Comparison of ENCODE assay signal across 8 mouse cellular contexts in the genomic region with DNA sequence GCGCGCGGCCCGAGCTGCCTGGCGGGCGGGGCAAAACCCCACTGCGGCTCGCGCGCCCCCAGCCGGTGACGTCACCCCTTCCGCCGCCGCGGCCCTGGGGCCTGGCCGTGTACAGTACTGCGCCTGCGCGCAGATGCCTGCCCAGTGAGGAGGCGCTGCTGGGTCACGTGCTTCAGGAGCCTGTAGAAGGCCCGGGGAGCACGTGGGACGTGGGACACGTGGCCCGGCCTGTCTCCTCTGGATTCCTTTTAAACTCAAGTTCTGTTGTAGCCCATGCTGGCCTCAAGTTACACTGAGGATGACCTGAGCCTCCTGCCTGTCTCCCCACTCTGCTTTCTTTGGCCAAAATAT. TPM values are rescaled to one million over a fixed set of nuclear protein-coding genes. Genes with fewer than 3 reads are reported as not detected.
DNase-seq lines count a peak whose midpoint lies in the region; ATAC-seq and TF ChIP-seq lines count a peak whose summit lies in the region.

A gene (minus strand): TSS at position 82 of the 351 bp plus-strand sequence.

- H3K27me3 ChIP-seq in intestine, postnatal 0 days (replicated peaks; ENCODE audit: control insufficient read depth, insufficient read depth, low read length) = peaks cover 52% of the 10 kb centered on the region
- peaks cover 79% of the 10 kb centered on the region for H3K27me3 ChIP-seq in midbrain, embryonic 10.5 days (ENCODE audit: low read depth, poor library complexity, severe bottlenecking)

- peak within 1 kb of the TSS; percentile 80 for H3K4me2 ChIP-seq in intestine, postnatal 0 days (replicated peaks; ENCODE audit: low read depth)

- TF ChIP-seq CTCF in intestine, postnatal 0 days (IDR thresholded peaks at IDR 0.05; ENCODE audit: low read depth) = no peak

- H3K36me3 ChIP-seq in intestine, postnatal 0 days (ENCODE audit: control insufficient read depth, insufficient read depth) = no peaks in the 10 kb centered on the region
- H3K36me3 ChIP-seq in midbrain, embryonic 10.5 days = no peaks in the 10 kb centered on the region

- H3K27ac ChIP-seq in intestine, postnatal 0 days (ENCODE audit: low read depth, low read length) = no peak within 1 kb of the TSS
- H3K27ac ChIP-seq in midbrain, embryonic 10.5 days (replicated peaks) = peak within 1 kb of the TSS; percentile 97

- intact Hi-C loops in left cerebral cortex, postnatal 36 days (cut with DNase I) = loop anchor here (5.0 kb wide), 1 partner anchor 119 kb away; no protein-coding TSS in a partner anchor

- ATAC-seq in granulocyte monocyte progenitor cell, adult 5-6 weeks (replicated peaks; ENCODE audit: poor library complexity, severe bottlenecking) = peak; percentile 28
- ATAC-seq in intestine, postnatal 0 days = peak; percentile 79

- H3K4me1 ChIP-seq in intestine, postnatal 0 days (replicated peaks; ENCODE audit: control insufficient read depth, insufficient read depth, low read length) = 0 out of 2 replicates have a peak, but pooled peaks cover 7% of the 10 kb centered on the region
- peaks cover 61% of the 10 kb centered on the region for H3K4me1 ChIP-seq in midbrain, embryonic 10.5 days

- peak; percentile 94 for DNase-seq in adrenal gland, adult 8-10 months
- DNase-seq in embryo, embryonic 11.5 days (ENCODE audit: low read depth, low spot score) = peak; percentile 94
- peak; percentile 99 for DNase-seq in left cerebral cortex, postnatal 36 days (ENCODE audit: low spot score in 2 of 2)
- peak; percentile 97 for DNase-seq in midbrain, embryonic 10.5 days (ENCODE audit: low spot score)
- DNase-seq in right cerebral cortex, postnatal 4 days = peak; percentile 99
- DNase-seq in yolk sac, embryonic 10.5 days (ENCODE audit: low spot score) = peak; percentile 80

- H3K9me3 ChIP-seq in intestine, postnatal 0 days (ENCODE audit: control insufficient read depth) = no peaks in the 10 kb centered on the region
- peaks cover 4% of the 10 kb centered on the region; the same call in 1 of the 2 replicates for H3K9me3 ChIP-seq in midbrain, embryonic 10.5 days (replicated peaks)

- H3K9ac ChIP-seq in intestine, postnatal 0 days (ENCODE audit: low read depth, low read length) = peak within 1 kb of the TSS; percentile 59

- under 1% methylated on average over 27 of the region's 27 CpGs for WGBS in intestine, postnatal 0 days
- 0% methylated on average over 27 of the region's 27 CpGs for WGBS in midbrain, embryonic 10.5 days

- peak within 1 kb of the TSS; percentile 59 for H3K4me3 ChIP-seq in intestine, postnatal 0 days (ENCODE audit: low read depth, low read length)
- H3K4me3 ChIP-seq in midbrain, embryonic 10.5 days = peak within 1 kb of the TSS; percentile 81

RNA-seq across cellular contexts. Expression of the gene that starts here (rescaled TPM):
- total RNA-seq in adrenal gland, adult 8-10 months (2022) = 100 to 1,000 TPM; 253 to 392 (median 313) TPM
- total RNA-seq in granulocyte monocyte progenitor cell, adult 5-6 weeks (2014; fragmentation: Nextera tagmentation) = 62.2 and 73.5 TPM in 2 replicates
- 45.1 and 59.2 TPM in 2 replicates for total RNA-seq in granulocyte monocyte progenitor cell, adult 5-6 weeks (2017)
- 15.2 and 15.7 TPM in 2 replicates for polyA plus RNA-seq in intestine, postnatal 0 days (2015; fragmentation: Nextera tagmentation; extraction: Ambion mirVana)
- 100 to 1,000 TPM; 576 to 675 TPM for total RNA-seq in left cerebral cortex, postnatal 36 days (2021)
- 89.7 and 131 TPM in 2 replicates for polyA plus RNA-seq in midbrain, embryonic 10.5 days (2016; fragmentation: Nextera tagmentation; extraction: Ambion mirVana)
